Comparison of ENCODE assay signal across 14 mouse cellular contexts in the genomic region with DNA sequence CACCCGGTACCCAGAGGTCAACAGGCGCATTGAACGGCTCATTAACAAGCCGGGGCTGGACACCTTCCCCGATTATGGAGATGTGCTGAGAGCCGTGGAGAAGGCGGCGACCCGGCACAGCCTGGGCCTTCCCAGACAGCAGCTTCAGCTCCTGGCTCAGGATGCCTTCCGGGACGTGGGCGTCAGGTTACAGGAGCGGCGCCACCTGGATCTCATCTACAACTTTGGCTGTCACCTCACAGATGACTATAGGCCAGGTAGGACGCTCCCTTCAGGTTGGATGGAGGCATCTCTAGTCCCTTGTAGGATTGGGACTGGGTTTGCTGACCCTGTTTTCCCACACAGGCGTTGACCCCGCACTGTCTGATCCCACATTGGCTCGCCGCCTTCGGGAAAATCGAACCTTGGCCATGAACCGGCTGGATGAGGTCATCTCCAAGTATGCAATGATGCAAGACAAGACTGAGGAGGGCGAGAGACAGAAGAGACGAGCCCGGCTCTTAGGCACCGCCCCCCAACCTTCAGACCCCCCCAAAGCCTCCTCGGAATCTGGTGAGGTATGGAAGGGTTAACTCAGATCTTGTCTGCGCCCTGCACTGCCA. TPM values are rescaled to one million over a fixed set of nuclear protein-coding genes. Genes with fewer than 3 reads are reported as not detected.
DNase-seq lines count a peak whose midpoint lies in the region; TF ChIP-seq lines count a peak whose summit lies in the region.
"Had no signal": no experiment of that assay in that cellular context is flagged by ENCODE, and none has a peak within 500 bp of the region (broad histone marks: within the 10 kb centered on the region; RNA-seq: fewer than 3 reads in every experiment).

No protein-coding gene starts in this region.

- 57% methylated on average over 28 of the region's 28 CpGs for WGBS in kidney, adult 2 months

- H3K4me1 ChIP-seq in kidney, adult 2 months (ENCODE audit: control insufficient read depth, insufficient read depth, low read length) = peaks cover 7% of the 10 kb centered on the region; the same call in 1 of the 2 replicates

- H3K27me3 ChIP-seq in kidney, adult 2 months (replicated peaks; ENCODE audit: control insufficient read depth, insufficient read depth, low read length) = no peaks in the 10 kb centered on the region
- H3K27me3 ChIP-seq: embryonic facial prominence, embryonic 15.5 days had no signal

- TF ChIP-seq CTCF in kidney, adult 2 months (conservative IDR thresholded peaks at IDR 0.05; ENCODE audit: insufficient read depth, insufficient read length, low read depth, low read length) = no peak

- H3K36me3 ChIP-seq in kidney, adult 2 months (ENCODE audit: control insufficient read depth, insufficient read depth, low read length) = no peaks in the 10 kb centered on the region; the same call in 1 of the 2 replicates

- H3K4me3 ChIP-seq in kidney, adult 2 months (ENCODE audit: insufficient read depth, low read depth, low read length) = no peak overlapping the region
- H3K4me3 ChIP-seq: embryonic facial prominence, embryonic 15.5 days had no signal

- DNase-seq in cerebellum, adult 11 months = peak; percentile 40
- no peak for DNase-seq in cerebellum, postnatal 36 days
- DNase-seq in kidney, adult 2 months = peak; percentile 55
- DNase-seq in kidney, adult 18-20 months = no peak
- DNase-seq in thymus, postnatal 4 days = peak; percentile 18
- no peak for DNase-seq in thymus, adult 18-20 months
- DNase-seq in B cell, adult 2 months = no peak
- no peak for DNase-seq in frontal cortex, postnatal 14 days (ENCODE audit: low spot score in 2 of 2)
- DNase-seq: cerebellum, postnatal 14 days; liver; lung, embryonic 14.5 days; right cerebral cortex, postnatal 14 days had no signal

- no peak overlapping the region for H3K27ac ChIP-seq in kidney, adult 2 months (ENCODE audit: insufficient read depth, low read depth, low read length)
- H3K27ac ChIP-seq: embryonic facial prominence, embryonic 15.5 days had no signal

- no peak for TF ChIP-seq POLR2A in kidney, adult 2 months (IDR thresholded peaks at IDR 0.05; ENCODE audit: low read depth, low read length)

RNA-seq across cellular contexts. Expression of gene Daxx, which starts 2.7 kb away (rescaled TPM):
- polyA plus RNA-seq in kidney, adult 2 months (2012; rRNA removed) = 33.3 and 35.0 TPM in 2 replicates

RNA-seq across cellular contexts. Expression of gene Tapbp, which starts 3.8 kb away (rescaled TPM):
- 106 and 112 TPM in 2 replicates for polyA plus RNA-seq in kidney, adult 2 months (2012; rRNA removed)

RNA-seq across cellular contexts. Expression of gene Zbtb22, which starts 3.8 kb away (rescaled TPM):
- 31.6 and 54.0 TPM in 2 replicates for polyA plus RNA-seq in kidney, adult 2 months (2012; rRNA removed)

RNA-seq across cellular contexts. Expression of gene Platr17, which starts 7.0 kb away (rescaled TPM):
- polyA plus RNA-seq in kidney, adult 2 months (2012; rRNA removed) = not detected in 2 replicates
- polyA plus RNA-seq: forebrain, embryonic 14.5 days had no signal

RNA-seq across cellular contexts. Expression of gene Rgl2, which starts 17.4 kb away (rescaled TPM):
- polyA plus RNA-seq in kidney, adult 2 months (2012; rRNA removed) = 61.8 and 78.6 TPM in 2 replicates

Comparison
In these comparisons a context has a peak if more than half of its experiments do, and no peak if none do; other contexts are left out.
1. DNase-seq: peak in cerebellum, adult 11 months (single experiment), kidney, adult 2 months (single experiment) and thymus, postnatal 4 days (single experiment); none in cerebellum, postnatal 36 days (0 of 2), kidney, adult 18-20 months (single experiment), thymus, adult 18-20 months (0 of 2), B cell, adult 2 months (0 of 2) and frontal cortex, postnatal 14 days (0 of 2).